Mouse (Mus musculus) lung, embryonic 16.5 days (tissue): Measurements from ENCODE around the gene Tbl1xr1. TPM values are rescaled to one million over a fixed set of nuclear protein-coding genes. Genes with fewer than 3 reads are reported as not detected.

ENCODE experiments used
- ATAC-seq: fragments of 200-750 bp; cut with Nextera tagmentation; 2 replicates; pipeline ENCODE4 v1.8.0; 2017; ENCODE audit warnings: low read depth, mild to moderate bottlenecking, moderate library complexity
- H3K27ac ChIP-seq: fragments of 300-500 bp; sonication (generic); 2 replicates; pipeline ENCODE4 v1.5.1; 2014; ENCODE audit warnings: mild to moderate bottlenecking, control low read depth, low read length
- H3K27me3 ChIP-seq: fragments of 300-500 bp; sonication (generic); 2 replicates; pipeline ENCODE4 v1.6.1; 2014; ENCODE audit warnings: low read depth, low read length, mixed read lengths; ENCODE audit not compliant: control insufficient read depth, insufficient read depth
- H3K36me3 ChIP-seq: fragments of 300-500 bp; sonication (generic); 2 replicates; pipeline ENCODE4 v1.6.1; 2014; ENCODE audit warnings: low read length; ENCODE audit not compliant: control insufficient read depth, insufficient read depth
- H3K4me1 ChIP-seq: fragments of 300-500 bp; sonication (generic); replicated peaks from 2 replicates; pipeline ENCODE4 v1.6.1; 2014; ENCODE audit warnings: low read length, mixed read lengths; ENCODE audit not compliant: control insufficient read depth, insufficient read depth
- H3K4me2 ChIP-seq: fragments of 300-500 bp; sonication (generic); 2 replicates; pipeline ENCODE4 v1.6.1; 2014; ENCODE audit warnings: low read depth, low read length, control low read depth
- H3K4me3 ChIP-seq: fragments of 300-500 bp; sonication (generic); 2 replicates; pipeline ENCODE4 v1.5.1; 2014; ENCODE audit warnings: mild to moderate bottlenecking, low read length, control low read depth
- H3K9ac ChIP-seq: fragments of 300-500 bp; sonication (generic); 2 replicates; pipeline ENCODE4 v1.6.1; 2014; ENCODE audit warnings: low read length, control low read depth
- H3K9me3 ChIP-seq: fragments of 300-500 bp; sonication (generic); 2 replicates; pipeline ENCODE4 v1.6.1; 2016; ENCODE audit warnings: low read length; ENCODE audit not compliant: control insufficient read depth
- WGBS: fragments of 180-500 bp; shearing (Covaris S2); extraction: QIAGEN DNeasy Blood & Tissue Kit; methylation state at CpG from one replicate; pipeline ENCODE4 v1.1.7; 2014; 5-methylcytosine and 5-hydroxymethylcytosine counted together
- polyA plus RNA-seq: library from polyadenylated mRNA; unstranded; fragments of >200 nt; fragmentation: Nextera tagmentation; extraction: Ambion mirVana; gene quantifications from 2 replicates; pipeline ENCODE4 v1.2.1, GENCODE M21; 2015

The Tbl1xr1 gene
- polyA plus RNA-seq, 1 experiment from 2014 or later: 26.2 TPM

GRCm38 (mm10) chr3:22133626-22134025 is 57.2 kb downstream of the Tbl1xr1 start:
- Histone ChIP-seq H3K36me3 (no peaks in the 10 kb centered on the region), H3K27me3 (no peaks in the 10 kb centered on the region), H3K4me1 (no peaks in the 10 kb centered on the region), H3K4me3 (no peak overlapping the region), H3K27ac (no peak overlapping the region), H3K4me2 (no peak overlapping the region), H3K9me3 (no peaks in the 10 kb centered on the region), H3K9ac (no peak overlapping the region)
- no peak for ATAC-seq
- WGBS: 81% methylated on average over 7 of the region's 7 CpGs

GRCm38 (mm10) chr3:22137793-22138579 is 61.5 kb downstream of the Tbl1xr1 start:
- Histone ChIP-seq H3K4me1 (no peaks in the 10 kb centered on the region; the same call in 1 of the 2 replicates), H3K9ac (no peak overlapping the region), H3K4me2 (no peak overlapping the region), H3K36me3 (no peaks in the 10 kb centered on the region), H3K4me3 (no peak overlapping the region), H3K27me3 (no peaks in the 10 kb centered on the region), H3K27ac (no peak overlapping the region), H3K9me3 (no peaks in the 10 kb centered on the region)
- 83% methylated on average over 9 of the region's 9 CpGs for WGBS
- ATAC-seq: no peak

- Histone ChIP-seq H3K36me3 (no peaks in the 10 kb centered on the region), H3K4me2 (no peak overlapping the region), H3K27ac (no peak overlapping the region), H3K9ac (no peak overlapping the region), H3K4me1 (no peaks in the 10 kb centered on the region; the same call in 1 of the 2 replicates), H3K27me3 (no peaks in the 10 kb centered on the region), H3K9me3 (no peaks in the 10 kb centered on the region), H3K4me3 (no peak overlapping the region)
- WGBS: 52% methylated on average over 2 of the region's 2 CpGs
- no peak for ATAC-seq
Observed at GRCm38 (mm10) chr3:22138580-22139099, 62.2 kb downstream of the Tbl1xr1 start.

GRCm38 (mm10) chr3:22140111-22140658 is 63.7 kb downstream of the Tbl1xr1 start:
- Histone ChIP-seq H3K4me3 (no peak overlapping the region), H3K4me1 (no peaks in the 10 kb centered on the region; the same call in 1 of the 2 replicates), H3K27me3 (no peaks in the 10 kb centered on the region), H3K4me2 (no peak overlapping the region), H3K9ac (no peak overlapping the region), H3K27ac (no peak overlapping the region), H3K9me3 (no peaks in the 10 kb centered on the region), H3K36me3 (no peaks in the 10 kb centered on the region)
- WGBS: 71% methylated on average over 3 of the region's 3 CpGs
- ATAC-seq: no peak

GRCm38 (mm10) chr3:22141984-22142719 is 65.7 kb downstream of the Tbl1xr1 start:
- 76% methylated on average over 6 of the region's 6 CpGs for WGBS
- H3K27me3 ChIP-seq: no peaks in the 10 kb centered on the region
- no peak overlapping the region for H3K4me3 ChIP-seq

GRCm38 (mm10) chr3:22142846-22143641 is 66.6 kb downstream of the Tbl1xr1 start:
- no peak overlapping the region for H3K4me2 ChIP-seq
- H3K27ac ChIP-seq: no peak overlapping the region
- H3K36me3 ChIP-seq: no peaks in the 10 kb centered on the region
- H3K4me3 ChIP-seq: no peak overlapping the region
- no peak for ATAC-seq
- H3K9me3 ChIP-seq: no peaks in the 10 kb centered on the region
- H3K27me3 ChIP-seq: no peaks in the 10 kb centered on the region
- 60% methylated on average over 5 of the region's 5 CpGs for WGBS
- H3K4me1 ChIP-seq: no peaks in the 10 kb centered on the region; the same call in 1 of the 2 replicates
- no peak overlapping the region for H3K9ac ChIP-seq

More at GRCm38 (mm10) chr3:22141984-22142719, 65.7 kb downstream of the Tbl1xr1 start:
- Histone ChIP-seq H3K4me2 (no peak overlapping the region), H3K9me3 (no peaks in the 10 kb centered on the region), H3K36me3 (no peaks in the 10 kb centered on the region), H3K9ac (no peak overlapping the region), H3K27ac (no peak overlapping the region), H3K4me1 (no peaks in the 10 kb centered on the region; the same call in 1 of the 2 replicates)
- ATAC-seq: no peak

GRCm38 (mm10) chr3:22144255-22144654 is 67.8 kb downstream of the Tbl1xr1 start:
- H3K4me3 ChIP-seq: no peak overlapping the region
- no peaks in the 10 kb centered on the region for H3K27me3 ChIP-seq
- no peaks in the 10 kb centered on the region for H3K9me3 ChIP-seq
- H3K27ac ChIP-seq: no peak overlapping the region
- H3K4me1 ChIP-seq: no peaks in the 10 kb centered on the region; the same call in 1 of the 2 replicates
- no peak overlapping the region for H3K9ac ChIP-seq
- 75% methylated on average over 2 of the region's 2 CpGs for WGBS
- H3K4me2 ChIP-seq: no peak overlapping the region
- H3K36me3 ChIP-seq: no peaks in the 10 kb centered on the region
- ATAC-seq: no peak

- H3K9me3 ChIP-seq: no peaks in the 10 kb centered on the region
- H3K27ac ChIP-seq: no peak overlapping the region
- H3K4me2 ChIP-seq: no peak overlapping the region
- 46% methylated on average over 1 of the region's 1 CpGs for WGBS
- H3K4me3 ChIP-seq: no peak overlapping the region
- ATAC-seq: no peak
- no peak overlapping the region for H3K9ac ChIP-seq
- no peaks in the 10 kb centered on the region for H3K4me1 ChIP-seq
- no peaks in the 10 kb centered on the region for H3K36me3 ChIP-seq
- no peaks in the 10 kb centered on the region for H3K27me3 ChIP-seq
Observed at GRCm38 (mm10) chr3:22147433-22147927, 71.0 kb downstream of the Tbl1xr1 start.
